Mouse (Mus musculus): Measurements from ENCODE around the gene Eif3i. TPM values are rescaled to one million over a fixed set of nuclear protein-coding genes. Genes with fewer than 3 reads are reported as not detected.

Gene Eif3i
- polyA plus RNA-seq, 1 experiment from 2014 or later, result 207 TPM

DNA sequence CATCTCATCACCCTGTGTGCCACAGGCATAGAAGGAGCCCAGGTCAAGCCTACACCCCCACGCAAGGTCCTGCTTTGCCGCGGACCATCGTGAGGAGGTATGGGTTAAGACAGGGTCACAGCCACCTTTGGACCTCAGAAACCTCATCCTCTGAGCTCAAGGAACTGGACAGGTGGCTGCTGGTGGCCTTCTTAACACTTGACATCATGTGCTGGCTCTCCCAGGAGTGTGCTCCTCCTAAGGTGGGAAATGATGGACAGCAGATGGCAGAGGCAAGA lies 27.4 kb downstream of the Eif3i start:
- H3K36me3 ChIP-seq (ENCODE audit: control insufficient read depth, insufficient read depth, low read length), result no peaks in the 10 kb centered on the region
- no peak overlapping the region for H3K4me2 ChIP-seq (ENCODE audit: low read length)
- no peak for ATAC-seq (ENCODE audit: insufficient number of reproducible peaks, insufficient read depth, low FRiP score, low read depth)
- no peaks in the 10 kb centered on the region for H3K9me3 ChIP-seq (ENCODE audit: control insufficient read depth, low read length)
- no peak overlapping the region for H3K9ac ChIP-seq (ENCODE audit: low read length)
- H3K27ac ChIP-seq (replicated peaks in 1 of 2; ENCODE audit: control insufficient read depth in 1 of 2, insufficient read depth in 1 of 2, low read depth in 2 of 2, low read length in 2 of 2), result peak overlapping the region in 1 of 2 experiments; percentile 27; a peak in 1 of 4 replicates
- peaks cover 0 to 16% of the 10 kb centered on the region in 2 experiments; a peak in 3 of 4 replicates for H3K4me1 ChIP-seq (ENCODE audit: control insufficient read depth in 2 of 2, insufficient read depth in 2 of 2, low read length in 2 of 2)
- no peaks in the 10 kb centered on the region for H3K27me3 ChIP-seq (ENCODE audit: control insufficient read depth, insufficient read depth, low read length)
- 94% methylated on average over 4 of the region's 4 CpGs for WGBS
- no peak overlapping the region for H3K4me3 ChIP-seq (ENCODE audit: control insufficient read depth in 1 of 2, insufficient read depth in 1 of 2, low read depth in 1 of 2, low read length in 2 of 2)

DNA sequence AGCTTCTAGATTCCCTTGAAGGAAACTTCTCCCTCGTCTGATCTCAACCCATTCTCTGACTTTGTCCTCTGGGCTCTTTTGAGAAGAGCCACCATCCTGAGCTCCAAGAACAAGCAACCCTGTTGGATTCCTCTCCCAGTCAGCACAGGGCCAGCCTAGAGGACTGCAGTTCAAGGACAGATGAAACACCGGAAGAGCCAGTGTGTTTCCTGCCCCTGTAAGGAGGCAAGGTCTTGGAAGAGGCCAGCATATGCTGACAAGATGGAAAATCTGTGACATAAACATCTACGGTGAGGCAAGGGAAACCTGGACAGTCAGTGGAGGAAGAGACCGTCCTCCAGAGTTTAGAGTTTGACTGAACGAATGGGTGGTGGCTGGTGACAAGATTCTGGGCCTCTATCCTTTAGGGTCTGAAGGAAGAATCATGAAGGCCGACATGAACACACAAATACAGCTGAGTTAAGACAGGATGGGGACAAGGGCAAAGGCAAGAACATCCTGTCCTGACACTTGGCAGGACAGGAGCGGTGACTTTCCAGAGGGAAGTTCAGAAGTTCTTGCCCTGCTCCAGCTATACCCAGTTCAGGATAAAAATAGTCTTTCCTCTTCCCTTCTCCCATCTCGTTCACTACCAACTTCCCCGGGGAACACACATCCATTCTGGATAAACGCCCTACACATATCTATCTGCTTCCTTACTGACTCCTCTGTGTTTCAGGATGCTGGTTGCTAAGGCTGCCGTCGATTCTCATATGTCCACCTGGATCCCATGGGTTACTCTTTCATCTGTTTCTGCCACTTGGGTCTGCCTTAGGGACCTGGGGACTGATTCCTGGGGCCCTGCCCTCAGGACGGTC lies 28.0 kb downstream of the Eif3i start:
- peaks cover 0 to 14% of the 10 kb centered on the region in 2 experiments; a peak in 3 of 4 replicates for H3K4me1 ChIP-seq (ENCODE audit: control insufficient read depth in 2 of 2, insufficient read depth in 2 of 2, low read length in 2 of 2)
- H3K9ac ChIP-seq (ENCODE audit: low read length), result no peak overlapping the region
- 56% methylated on average over 13 of the region's 13 CpGs for WGBS
- no peaks in the 10 kb centered on the region for H3K36me3 ChIP-seq (ENCODE audit: control insufficient read depth, insufficient read depth, low read length)
- no peak overlapping the region for H3K4me2 ChIP-seq (ENCODE audit: low read length)
- no peaks in the 10 kb centered on the region for H3K27me3 ChIP-seq (ENCODE audit: control insufficient read depth, insufficient read depth, low read length)
- peak overlapping the region in 1 of 2 experiments; percentile 27; a peak in 1 of 4 replicates for H3K27ac ChIP-seq (replicated peaks in 1 of 2; ENCODE audit: control insufficient read depth in 1 of 2, insufficient read depth in 1 of 2, low read depth in 2 of 2, low read length in 2 of 2)
- no peak for ATAC-seq (ENCODE audit: insufficient number of reproducible peaks, insufficient read depth, low FRiP score, low read depth)
- no peak overlapping the region for H3K4me3 ChIP-seq (ENCODE audit: control insufficient read depth in 1 of 2, insufficient read depth in 1 of 2, low read depth in 1 of 2, low read length in 2 of 2)
- no peaks in the 10 kb centered on the region for H3K9me3 ChIP-seq (ENCODE audit: control insufficient read depth, low read length)

DNA sequence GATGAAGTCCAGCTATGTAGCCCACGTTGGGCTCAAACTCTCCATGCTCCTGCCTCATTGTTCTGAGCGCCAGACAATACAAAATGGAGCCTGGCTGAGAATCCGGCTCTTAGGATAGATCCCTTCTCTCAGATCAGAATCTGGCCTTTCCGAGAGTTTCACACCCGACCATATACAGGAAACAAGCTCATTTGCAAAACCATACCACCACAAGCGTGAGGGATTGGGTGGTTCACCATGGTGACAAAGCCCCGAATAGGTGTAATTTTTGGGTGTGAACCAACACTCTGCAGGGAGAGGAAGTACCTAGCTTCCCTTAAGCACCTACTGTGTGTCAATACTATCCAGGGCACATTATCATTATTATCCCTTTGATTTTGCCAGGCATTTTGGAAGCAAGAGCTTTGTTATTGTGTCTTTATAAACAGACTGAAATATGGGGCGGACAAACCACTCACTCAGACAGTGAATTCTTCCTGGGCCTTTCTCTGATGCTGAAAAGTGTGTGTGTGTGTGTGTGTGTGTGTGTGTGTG lies 28.8 kb downstream of the Eif3i start:
- Histone ChIP-seq H3K9ac (ENCODE audit: low read length) (no peak overlapping the region), H3K36me3 (ENCODE audit: control insufficient read depth, insufficient read depth, low read length) (no peaks in the 10 kb centered on the region), H3K4me1 (ENCODE audit: control insufficient read depth in 2 of 2, insufficient read depth in 2 of 2, low read length in 2 of 2) (peaks cover 0 to 12% of the 10 kb centered on the region in 2 experiments; a peak in 3 of 4 replicates), H3K27ac (replicated peaks in 1 of 2; ENCODE audit: control insufficient read depth in 1 of 2, insufficient read depth in 1 of 2, low read depth in 2 of 2, low read length in 2 of 2) (no peak overlapping the region), H3K4me3 (ENCODE audit: control insufficient read depth in 1 of 2, insufficient read depth in 1 of 2, low read depth in 1 of 2, low read length in 2 of 2) (no peak overlapping the region), H3K9me3 (ENCODE audit: control insufficient read depth, low read length) (no peaks in the 10 kb centered on the region), H3K4me2 (ENCODE audit: low read length) (no peak overlapping the region), H3K27me3 (ENCODE audit: control insufficient read depth, insufficient read depth, low read length) (no peaks in the 10 kb centered on the region)
- 74% methylated on average over 8 of the region's 8 CpGs for WGBS
- ATAC-seq (ENCODE audit: insufficient number of reproducible peaks, insufficient read depth, low FRiP score, low read depth), result no peak

DNA sequence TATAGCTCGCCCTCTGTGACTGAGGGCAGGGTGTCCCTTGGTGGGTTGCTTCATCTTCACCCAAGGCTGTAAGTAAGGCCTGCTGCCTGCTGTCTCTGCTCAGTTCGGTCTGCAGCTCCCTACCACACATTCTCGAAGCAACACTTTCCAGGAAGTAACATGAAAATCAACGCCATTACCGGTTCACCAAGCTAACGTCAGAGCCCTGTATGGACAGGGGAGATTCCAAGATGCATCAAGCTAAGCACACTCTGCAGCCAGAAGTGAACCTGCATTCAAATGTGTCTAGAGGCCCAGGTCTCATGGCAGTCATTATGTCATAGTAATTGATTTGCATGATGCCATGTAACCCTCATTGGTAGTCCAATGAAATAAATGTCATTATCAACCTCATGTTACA lies 30.4 kb downstream of the Eif3i start:
- Histone ChIP-seq H3K9ac (ENCODE audit: low read length) (no peak overlapping the region), H3K9me3 (ENCODE audit: control insufficient read depth, low read length) (no peaks in the 10 kb centered on the region), H3K4me2 (ENCODE audit: low read length) (no peak overlapping the region), H3K27me3 (ENCODE audit: control insufficient read depth, insufficient read depth, low read length) (no peaks in the 10 kb centered on the region), H3K4me1 (ENCODE audit: control insufficient read depth in 2 of 2, insufficient read depth in 2 of 2, low read length in 2 of 2) (peaks cover 0 to 7% of the 10 kb centered on the region in 2 experiments; a peak in 3 of 4 replicates), H3K36me3 (ENCODE audit: control insufficient read depth, insufficient read depth, low read length) (no peaks in the 10 kb centered on the region), H3K4me3 (ENCODE audit: control insufficient read depth in 1 of 2, insufficient read depth in 1 of 2, low read depth in 1 of 2, low read length in 2 of 2) (no peak overlapping the region), H3K27ac (replicated peaks in 1 of 2; ENCODE audit: control insufficient read depth in 1 of 2, insufficient read depth in 1 of 2, low read depth in 2 of 2, low read length in 2 of 2) (no peak overlapping the region)
- 85% methylated on average over 6 of the region's 6 CpGs for WGBS
- ATAC-seq (ENCODE audit: insufficient number of reproducible peaks, insufficient read depth, low FRiP score, low read depth), result no peak

DNA sequence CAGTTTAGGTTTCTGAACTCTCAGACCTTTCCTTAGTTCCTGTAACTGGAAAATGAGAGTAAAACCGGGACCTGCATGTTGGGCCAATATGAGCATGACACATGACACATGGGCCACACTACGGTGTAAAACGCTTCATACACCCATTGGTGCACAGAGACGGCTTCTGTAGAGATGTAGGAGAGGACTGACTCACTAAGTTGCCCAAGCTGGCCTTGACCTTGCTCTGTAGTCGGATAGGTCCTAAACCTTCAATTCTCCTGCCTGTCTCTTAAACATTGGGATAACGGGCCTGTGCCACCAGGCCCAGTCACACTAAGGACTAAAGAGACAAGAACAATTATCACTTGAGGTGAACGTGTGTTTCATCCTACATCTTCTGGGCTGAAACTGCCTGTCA lies 32.1 kb downstream of the Eif3i start:
- no peak overlapping the region for H3K27ac ChIP-seq (replicated peaks in 1 of 2; ENCODE audit: control insufficient read depth in 1 of 2, insufficient read depth in 1 of 2, low read depth in 2 of 2, low read length in 2 of 2)
- H3K9ac ChIP-seq (ENCODE audit: low read length), result no peak overlapping the region
- no peak overlapping the region for H3K4me3 ChIP-seq (ENCODE audit: control insufficient read depth in 1 of 2, insufficient read depth in 1 of 2, low read depth in 1 of 2, low read length in 2 of 2)
- peaks cover 0 to 6% of the 10 kb centered on the region in 2 experiments; a peak in 1 of 4 replicates for H3K4me1 ChIP-seq (ENCODE audit: control insufficient read depth in 2 of 2, insufficient read depth in 2 of 2, low read length in 2 of 2)
- no peaks in the 10 kb centered on the region for H3K9me3 ChIP-seq (ENCODE audit: control insufficient read depth, low read length)
- WGBS, result 87% methylated on average over 7 of the region's 7 CpGs
- no peak for ATAC-seq (ENCODE audit: insufficient number of reproducible peaks, insufficient read depth, low FRiP score, low read depth)
- H3K36me3 ChIP-seq (ENCODE audit: control insufficient read depth, insufficient read depth, low read length), result no peaks in the 10 kb centered on the region
- H3K27me3 ChIP-seq (ENCODE audit: control insufficient read depth, insufficient read depth, low read length), result no peaks in the 10 kb centered on the region
- H3K4me2 ChIP-seq (ENCODE audit: low read length), result no peak overlapping the region

DNA sequence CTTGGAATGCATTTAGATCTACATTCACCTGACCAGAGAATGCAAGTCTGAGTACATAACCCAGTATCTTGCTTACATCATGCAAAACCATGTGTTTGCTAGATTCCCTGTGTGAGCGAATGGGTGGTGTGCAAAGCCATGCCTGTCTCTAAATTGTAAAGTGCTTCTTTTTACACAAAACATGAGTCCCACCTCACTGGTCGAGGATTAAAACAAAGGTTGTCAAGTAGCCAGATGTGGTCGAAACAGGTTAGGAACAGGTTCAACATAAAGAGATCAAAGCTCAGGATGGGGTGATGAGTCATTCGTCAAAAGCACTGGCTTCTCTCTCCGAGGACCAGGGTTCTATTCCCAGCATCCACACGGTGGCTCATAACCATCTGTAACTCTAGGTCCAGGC lies 35.3 kb downstream of the Eif3i start:
- Histone ChIP-seq H3K27ac (replicated peaks in 1 of 2; ENCODE audit: control insufficient read depth in 1 of 2, insufficient read depth in 1 of 2, low read depth in 2 of 2, low read length in 2 of 2) (no peak overlapping the region), H3K9me3 (ENCODE audit: control insufficient read depth, low read length) (no peaks in the 10 kb centered on the region), H3K4me1 (ENCODE audit: control insufficient read depth in 2 of 2, insufficient read depth in 2 of 2, low read length in 2 of 2) (no peaks in the 10 kb centered on the region), H3K36me3 (ENCODE audit: control insufficient read depth, insufficient read depth, low read length) (no peaks in the 10 kb centered on the region), H3K9ac (ENCODE audit: low read length) (no peak overlapping the region), H3K4me2 (ENCODE audit: low read length) (no peak overlapping the region), H3K27me3 (ENCODE audit: control insufficient read depth, insufficient read depth, low read length) (no peaks in the 10 kb centered on the region), H3K4me3 (ENCODE audit: control insufficient read depth in 1 of 2, insufficient read depth in 1 of 2, low read depth in 1 of 2, low read length in 2 of 2) (no peak overlapping the region)
- 75% methylated on average over 6 of the region's 6 CpGs for WGBS
- ATAC-seq (ENCODE audit: insufficient number of reproducible peaks, insufficient read depth, low FRiP score, low read depth), result no peak

DNA sequence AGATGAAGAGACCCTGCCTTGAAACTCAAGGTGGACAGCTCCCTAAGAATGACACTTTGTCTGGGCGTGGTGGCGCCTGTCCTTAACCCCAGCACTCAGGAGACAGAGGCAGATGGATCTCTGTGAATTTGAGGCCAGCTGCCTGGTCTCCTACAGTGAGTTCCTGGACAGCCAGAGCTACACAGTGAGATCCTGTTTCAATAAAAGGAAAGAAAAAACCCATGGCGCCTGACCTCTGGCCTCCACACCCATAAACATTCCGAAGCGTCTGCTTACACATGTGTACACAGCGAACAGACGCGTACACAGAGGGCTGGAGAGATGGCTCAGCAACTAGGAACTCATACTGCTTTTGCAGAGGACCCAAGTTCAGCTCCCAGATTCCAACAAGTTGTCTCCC lies 36.7 kb downstream of the Eif3i start:
- no peaks in the 10 kb centered on the region for H3K27me3 ChIP-seq (ENCODE audit: control insufficient read depth, insufficient read depth, low read length)
- 76% methylated on average over 8 of the region's 8 CpGs for WGBS
- no peaks in the 10 kb centered on the region for H3K9me3 ChIP-seq (ENCODE audit: control insufficient read depth, low read length)
- no peak overlapping the region for H3K27ac ChIP-seq (replicated peaks in 1 of 2; ENCODE audit: control insufficient read depth in 1 of 2, insufficient read depth in 1 of 2, low read depth in 2 of 2, low read length in 2 of 2)
- no peak overlapping the region for H3K4me2 ChIP-seq (ENCODE audit: low read length)
- no peak overlapping the region for H3K9ac ChIP-seq (ENCODE audit: low read length)
- H3K36me3 ChIP-seq (ENCODE audit: control insufficient read depth, insufficient read depth, low read length), result no peaks in the 10 kb centered on the region
- ATAC-seq (ENCODE audit: insufficient number of reproducible peaks, insufficient read depth, low FRiP score, low read depth), result no peak
- H3K4me3 ChIP-seq (ENCODE audit: control insufficient read depth in 1 of 2, insufficient read depth in 1 of 2, low read depth in 1 of 2, low read length in 2 of 2), result no peak overlapping the region
- H3K4me1 ChIP-seq (ENCODE audit: control insufficient read depth in 2 of 2, insufficient read depth in 2 of 2, low read length in 2 of 2), result no peaks in the 10 kb centered on the region

All from heart, embryonic 14.5 days (tissue).